Mouse (Mus musculus) liver, embryonic 14 days (tissue): ENCODE results near the gene Olfr1367. TPM values are rescaled to one million over a fixed set of nuclear protein-coding genes. Genes with fewer than 3 reads are reported as not detected.

Experiments
- polyA plus RNA-seq: library from polyadenylated mRNA; depleted of rRNA; stranded (reverse); fragments of >200 nt; gene quantifications from 2 replicates; pipeline ENCODE4 v1.2.3, GENCODE M21; 2012; rRNA removed

Olfr1367 gene
- polyA plus RNA-seq: not detected in 2 replicates

GRCm38 (mm10) chr13:21346610-21347009 lies at the start of gene Olfr1367:
Olfr1367 (plus strand) TSS chr13:21346910.

GRCm38 (mm10) chr13:21311926-21312325 lies 34.8 kb upstream of the Olfr1367 start, which contains the start of gene Gpx6:
Gpx6 (plus strand) TSS chr13:21312125.

GRCm38 (mm10) chr13:21362621-21363248 lies 16.0 kb downstream of the Olfr1367 start, which contains the start of gene Zscan12:
Zscan12 (plus strand) TSS chr13:21362820.

Other genes with a start within 250 kb of the Olfr1367 start
- gene Olfr1369-ps1, start 235.4 kb upstream of the Olfr1367 start, polyA plus RNA-seq: not detected in 2 replicates
- not detected in 2 replicates for gene Olfr263, start 217.3 kb upstream of the Olfr1367 start, polyA plus RNA-seq
- not detected in 2 replicates for gene Olfr1368, start 201.0 kb upstream of the Olfr1367 start, polyA plus RNA-seq
- 34.8 and 38.8 TPM in 2 replicates for gene Trim27, start 167.5 kb upstream of the Olfr1367 start, polyA plus RNA-seq
- not detected in 2 replicates for gene Gpx5, start 54.2 kb upstream of the Olfr1367 start, polyA plus RNA-seq
- gene Gpx6, start 34.8 kb upstream of the Olfr1367 start, polyA plus RNA-seq: 0.06 TPM in 1 of 2 replicates, not detected in the other
- gene Zscan12, start 15.9 kb downstream of the Olfr1367 start, polyA plus RNA-seq: 2.6 and 2.8 TPM in 2 replicates
- 22.6 and 28.4 TPM in 2 replicates for gene Zkscan3, start 55.8 kb downstream of the Olfr1367 start, polyA plus RNA-seq
- gene Pgbd1, start 94.1 kb downstream of the Olfr1367 start, polyA plus RNA-seq: 1.3 and 1.4 TPM in 2 replicates
- 9.0 and 10.6 TPM in 2 replicates for gene Zscan26, start 106.8 kb downstream of the Olfr1367 start, polyA plus RNA-seq
- gene Nkapl, start 121.6 kb downstream of the Olfr1367 start, polyA plus RNA-seq: 0.27 and 0.31 TPM in 2 replicates
- gene Zkscan4, start 132.0 kb downstream of the Olfr1367 start, polyA plus RNA-seq: 0.17 and 0.21 TPM in 2 replicates
- gene Gm10065, start 132.5 kb downstream of the Olfr1367 start, polyA plus RNA-seq: not detected in 2 replicates
- gene AK157302, start 148.3 kb downstream of the Olfr1367 start, polyA plus RNA-seq: 0.60 and 0.98 TPM in 2 replicates
- gene Gm11273, start 154.5 kb downstream of the Olfr1367 start, polyA plus RNA-seq: 5.1 and 7.4 TPM in 2 replicates
- 2.0 and 2.2 TPM in 2 replicates for gene Zkscan8, start 184.2 kb downstream of the Olfr1367 start, polyA plus RNA-seq
- gene Olfr1366, start 195.9 kb downstream of the Olfr1367 start, polyA plus RNA-seq: not detected in 2 replicates
- not detected in 2 replicates for gene Olfr1535, start 213.0 kb downstream of the Olfr1367 start, polyA plus RNA-seq
- not detected in 2 replicates for gene Olfr1364, start 234.8 kb downstream of the Olfr1367 start, polyA plus RNA-seq